In genomic region chr12:91788446-91788845, GRCm38 (mm10) we compare ENCODE assay signal across 7 mouse cellular contexts. TPM values are rescaled to one million over a fixed set of nuclear protein-coding genes. Genes with fewer than 3 reads are reported as not detected.
DNase-seq lines count a peak whose midpoint lies in the region; ATAC-seq and TF ChIP-seq lines count a peak whose summit lies in the region.
"Not testable (repeated sequence)": the region's sequence is repeated elsewhere in the genome, so short reads cannot be mapped to it uniquely, and the experiment has no call there.

No protein-coding gene starts in this region.

- not testable (repeated sequence) for H3K9me3 ChIP-seq in CH12.LX (replicated peaks; ENCODE audit: low read length); MEL (replicated peaks; ENCODE audit: insufficient read depth, low read length); stomach, postnatal 0 days (ENCODE audit: control insufficient read depth, low read length)

- peak in 1 of 2 experiments; percentile 46; a peak in 2 of 4 replicates for TF ChIP-seq CTCF in CH12.LX (conservative IDR thresholded peaks at IDR 0.05 in 1 of 2, IDR thresholded peaks at IDR 0.05 in 1 of 2; ENCODE audit: low read depth in 2 of 2, low read length in 2 of 2)
- TF ChIP-seq CTCF in MEL (IDR thresholded peaks at IDR 0.05 in 2 of 3, conservative IDR thresholded peaks at IDR 0.05 in 1 of 3; ENCODE audit: control insufficient read depth in 1 of 3, insufficient read depth in 1 of 3, low read depth in 2 of 3, low read length in 3 of 3, poor library complexity in 1 of 3, severe bottlenecking in 1 of 3), result peak in 1 of 3 experiments; percentile 18; a peak in 1 of 6 replicates
- peak; percentile 35 for TF ChIP-seq CTCF in layer of hippocampus, adult 2 months (conservative IDR thresholded peaks at IDR 0.05)
- peak; percentile 33; the same call in 1 of the 2 replicates for TF ChIP-seq CTCF in stomach, postnatal 0 days (IDR thresholded peaks at IDR 0.05; ENCODE audit: low read depth)

- TF ChIP-seq POLR2A in CH12.LX (IDR thresholded peaks at IDR 0.05; ENCODE audit: low read depth, low read length); MEL (IDR thresholded peaks at IDR 0.05; ENCODE audit: control insufficient read depth in 1 of 2, insufficient read depth in 1 of 2, low read depth in 1 of 2, low read length in 2 of 2, poor library complexity in 1 of 2): not testable (repeated sequence)

- H3K4me2 ChIP-seq in CH12.LX (ENCODE audit: insufficient read depth, low read depth, poor library complexity, severe bottlenecking); stomach, postnatal 0 days (replicated peaks; ENCODE audit: low read depth): not testable (repeated sequence)

- not testable (repeated sequence) for H3K4me1 ChIP-seq in CH12.LX (ENCODE audit: control insufficient read depth in 1 of 2, insufficient read depth in 2 of 2); MEL (ENCODE audit: control insufficient read depth in 1 of 2, insufficient read depth in 2 of 2, low read length in 2 of 2); stomach, postnatal 0 days (replicated peaks; ENCODE audit: control insufficient read depth, insufficient read depth)

- not testable (repeated sequence) for H3K27me3 ChIP-seq in CH12.LX (replicated peaks); MEL (ENCODE audit: control insufficient read depth in 1 of 2, insufficient read depth in 2 of 2, low read length in 2 of 2); stomach, postnatal 0 days (ENCODE audit: control insufficient read depth, insufficient read depth, low read length)

- H3K9ac ChIP-seq in CH12.LX (ENCODE audit: insufficient read depth, low read depth); MEL (ENCODE audit: control insufficient read depth, low read depth, low read length, poor library complexity, severe bottlenecking); stomach, postnatal 0 days (ENCODE audit: low read length): not testable (repeated sequence)

- DNase-seq in A20 (ENCODE audit: low read depth, low spot score), result peak; percentile 61
- DNase-seq in CH12.LX (ENCODE audit: extremely low read depth); layer of hippocampus, adult 2 months (ENCODE audit: low spot score in 2 of 2); stomach, postnatal 0 days (ENCODE audit: low spot score): not testable (repeated sequence)
- peak; percentile 21 for DNase-seq in MEL (ENCODE audit: low read depth, low spot score)
- peak; percentile 62 for DNase-seq in induced T-regulatory cell, adult 2 months (ENCODE audit: low read depth)

- not testable (repeated sequence) for H3K36me3 ChIP-seq in CH12.LX (replicated peaks in 1 of 2; ENCODE audit: control insufficient read depth in 1 of 2, insufficient read depth in 1 of 2, low read length in 1 of 2); MEL (ENCODE audit: control insufficient read depth in 1 of 2, insufficient read depth in 2 of 2, low read length in 2 of 2); stomach, postnatal 0 days (ENCODE audit: control insufficient read depth, insufficient read depth, low read length)

- not testable (repeated sequence) for TF ChIP-seq RAD21 in CH12.LX (IDR thresholded peaks at IDR 0.05; ENCODE audit: low read depth, low read length); MEL (IDR thresholded peaks at IDR 0.05; ENCODE audit: low read depth, low read length)

- not testable (repeated sequence) for H3K79me2 ChIP-seq in CH12.LX (replicated peaks; ENCODE audit: control insufficient read depth, extremely low read depth, insufficient read depth, poor library complexity, severe bottlenecking); MEL (ENCODE audit: control insufficient read depth, insufficient read depth, low read length, poor library complexity)

- ATAC-seq in megakaryocyte progenitor cell, adult 5-6 weeks (replicated peaks; ENCODE audit: poor library complexity), result peak; percentile 4; the same call in 1 of the 2 replicates
- not testable (repeated sequence) for ATAC-seq in stomach, postnatal 0 days (ENCODE audit: low FRiP score, low TSS enrichment)

- H3K4me3 ChIP-seq in CH12.LX (replicated peaks in 1 of 3; ENCODE audit: low read depth in 2 of 3, low read length in 2 of 3, poor library complexity in 1 of 3); MEL (ENCODE audit: control insufficient read depth in 1 of 2, insufficient read depth in 1 of 2, low read depth in 2 of 2, low read length in 2 of 2); layer of hippocampus, adult 2 months; stomach, postnatal 0 days (ENCODE audit: low read depth, low read length): not testable (repeated sequence)

- not testable (repeated sequence) for H3K27ac ChIP-seq in CH12.LX (ENCODE audit: insufficient read depth, low read depth); MEL (ENCODE audit: control insufficient read depth, low read depth, low read length); layer of hippocampus, adult 2 months; stomach, postnatal 0 days (replicated peaks)

- in situ Hi-C loops in CH12.LX (cut with MboI; ENCODE audit: low pct_ligation_motif_present, low pct_unique_long_range_greater_than_20kb, low sequenced_read_pairs), result loop anchor here (5.0 to 25.0 kb wide), 2 partner anchors 141 to 376 kb away; no protein-coding TSS in a partner anchor

- not testable (repeated sequence) for TF ChIP-seq EP300 in CH12.LX (IDR thresholded peaks at IDR 0.05; ENCODE audit: low read length); MEL (IDR thresholded peaks at IDR 0.05; ENCODE audit: low read depth in 1 of 2, low read length in 2 of 2); stomach, postnatal 0 days (optimal IDR thresholded peaks at IDR 0.05)

- 60% methylated on average over 3 of the region's 3 CpGs for WGBS in stomach, postnatal 0 days

- dilution Hi-C loops in CH12.LX (cut with MboI; ENCODE audit: extremely low pct_ligation_motif_present, extremely low pct_unique_long_range_greater_than_20kb, low sequenced_read_pairs), result not testable (repeated sequence)

TF ChIP-seq in CH12.LX, 34 proteins besides CTCF, POLR2A, EP300 and RAD21:
- peak; percentile 6; the same call in 1 of the 2 replicates for TF ChIP-seq SMC3 (IDR thresholded peaks at IDR 0.05; ENCODE audit: low read depth, low read length)

TF ChIP-seq in MEL, 35 proteins besides CTCF, POLR2A, EP300 and RAD21:
- 0 out of 2 replicates have a peak, but pooled peaks have one; percentile 21 for TF ChIP-seq ZNF384 (IDR thresholded peaks at IDR 0.05; ENCODE audit: low read depth, low read length)

RNA-seq across cellular contexts. Expression of gene Ston2, which starts 0.3 kb away (rescaled TPM):
- total RNA-seq in CH12.LX (2012; rRNA removed), result 0.29 and 0.34 TPM in 2 replicates
- total RNA-seq in CH12.LX (2014; rRNA removed), result not detected in 2 replicates
- polyA plus RNA-seq in CH12.LX (2012; ENCODE audit: insufficient read length, low read depth), result 0.21 TPM in 1 of 2 replicates, not detected in the other
- not detected in 2 replicates for total RNA-seq in MEL (2012; rRNA removed)
- polyA plus RNA-seq in MEL (2012; ENCODE audit: insufficient read depth in 1 of 2, insufficient read length in 2 of 2, low read depth in 1 of 2, low replicate concordance in 2 of 2, missing spikeins in 1 of 2), result not detected
- 10 to 100 TPM; 33.4 to 34.7 TPM for total RNA-seq in layer of hippocampus, adult 2 months (2021)
- total RNA-seq in megakaryocyte progenitor cell, adult 5-6 weeks (2015), result 4.5 and 10.5 TPM in 2 replicates
- 2.4 and 5.4 TPM in 2 replicates for total RNA-seq in megakaryocyte progenitor cell, adult 5-6 weeks (2017)
- polyA plus RNA-seq in stomach, postnatal 0 days (2015; fragmentation: Nextera tagmentation; extraction: Ambion mirVana), result 5.4 and 5.5 TPM in 2 replicates
